Mouse (Mus musculus): ENCODE results near the gene St8sia4.
"Not testable (repeated sequence)": the region's sequence is repeated elsewhere in the genome, so short reads cannot be mapped to it uniquely, and the experiment has no call there.

St8sia4 gene

DNA sequence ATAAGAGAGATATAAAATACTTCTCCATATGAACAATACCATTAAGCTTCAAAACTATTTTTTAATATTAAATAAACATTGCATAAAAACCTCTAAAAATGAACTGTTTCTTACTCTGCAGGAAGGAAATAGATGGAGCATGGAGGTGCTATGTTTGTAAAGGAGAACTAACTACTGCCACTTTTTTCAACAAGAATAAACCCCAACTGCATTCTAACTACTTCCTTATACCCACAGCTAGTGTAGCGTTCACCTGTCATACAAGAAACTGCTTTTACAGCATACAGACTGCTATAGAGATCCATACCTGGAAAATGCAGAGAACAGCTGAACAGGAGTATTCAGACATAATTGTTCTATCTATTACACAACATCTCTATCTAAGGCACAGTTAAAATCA lies 70.5 kb downstream of the St8sia4 start:
- in situ Hi-C loops (cut with MseI, MboI) = no loop called here

GRCm38 (mm10) chr1:95591101-95591500 lies 76.3 kb downstream of the St8sia4 start:
- in situ Hi-C loops (cut with MseI, MboI) = no loop called here

- in situ Hi-C loops (cut with MseI, MboI) = no loop called here
Observed at GRCm38 (mm10) chr1:95590108-95590507, 77.3 kb downstream of the St8sia4 start.

DNA sequence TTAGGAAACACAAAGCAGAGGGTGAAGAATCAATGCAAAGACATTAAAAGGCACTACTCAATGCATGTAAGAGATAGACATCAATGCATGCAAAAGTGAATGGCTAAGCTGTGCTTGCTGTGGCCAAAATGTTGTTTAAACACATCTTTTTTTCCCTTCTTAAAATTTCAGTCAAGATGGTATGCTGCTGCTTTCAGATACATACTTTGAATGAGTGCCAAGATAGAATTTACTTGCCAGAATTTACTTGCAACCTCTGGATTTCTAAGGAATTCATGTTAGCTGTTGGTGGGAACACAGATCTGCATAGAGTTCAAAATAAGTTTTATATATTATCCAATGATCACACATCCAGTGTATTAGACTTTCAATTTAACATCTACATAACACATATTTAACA lies 77.9 kb downstream of the St8sia4 start:
- in situ Hi-C loops (cut with MseI, MboI) = no loop called here

GRCm38 (mm10) chr1:95583310-95583709 lies 84.1 kb downstream of the St8sia4 start:
- in situ Hi-C loops (cut with MseI, MboI) = no loop called here

- in situ Hi-C loops (cut with MseI, MboI) = no loop called here
Observed at GRCm38 (mm10) chr1:95582264-95582663, 85.1 kb downstream of the St8sia4 start.

DNA sequence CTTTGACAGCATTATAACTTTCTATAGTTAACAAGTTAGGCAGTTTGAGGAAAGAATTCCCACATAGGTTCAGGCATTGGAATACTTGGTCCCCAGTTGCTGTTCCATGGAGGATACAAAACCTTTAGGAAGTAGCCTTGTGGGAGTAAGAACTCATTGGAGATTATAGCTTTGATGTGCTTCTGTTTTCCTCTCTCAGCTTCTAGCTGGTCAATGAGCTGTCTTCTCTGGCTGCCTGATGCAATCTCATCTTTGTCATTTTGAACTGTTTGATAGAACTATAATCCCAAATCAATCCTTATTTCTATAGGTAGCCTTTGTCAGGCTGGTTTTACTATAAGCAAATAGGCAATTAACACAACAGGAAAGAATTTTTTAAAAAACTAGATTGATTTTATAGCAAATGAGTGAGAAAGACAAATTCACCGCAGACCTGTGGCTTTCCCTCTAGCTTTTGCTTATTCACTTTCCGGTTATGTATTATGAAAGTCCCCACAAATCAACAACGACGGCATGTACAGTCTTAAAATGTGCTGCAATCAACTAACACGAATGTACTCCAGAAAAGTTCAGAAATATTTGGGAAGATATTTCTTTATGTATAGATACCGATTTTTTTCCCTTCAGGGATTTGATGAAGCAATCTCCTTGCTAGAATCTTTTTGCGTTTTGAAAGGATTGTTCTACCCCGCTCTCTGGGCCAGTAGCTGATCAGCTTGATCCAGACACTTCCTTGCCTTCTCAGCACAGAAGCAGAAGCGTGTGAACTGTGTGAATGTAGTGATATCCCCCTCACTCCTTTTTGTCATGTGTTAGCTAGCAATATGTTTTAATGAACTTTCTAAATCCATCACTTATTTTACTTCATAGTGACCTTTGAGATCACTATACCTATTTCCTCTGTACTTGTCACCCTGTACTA lies 94.5 kb downstream of the St8sia4 start:
- in situ Hi-C loops (cut with MseI, MboI) = no loop called here

- in situ Hi-C loops (cut with MseI, MboI) = no loop called here
Observed at GRCm38 (mm10) chr1:95571106-95571505, 96.3 kb downstream of the St8sia4 start.

DNA sequence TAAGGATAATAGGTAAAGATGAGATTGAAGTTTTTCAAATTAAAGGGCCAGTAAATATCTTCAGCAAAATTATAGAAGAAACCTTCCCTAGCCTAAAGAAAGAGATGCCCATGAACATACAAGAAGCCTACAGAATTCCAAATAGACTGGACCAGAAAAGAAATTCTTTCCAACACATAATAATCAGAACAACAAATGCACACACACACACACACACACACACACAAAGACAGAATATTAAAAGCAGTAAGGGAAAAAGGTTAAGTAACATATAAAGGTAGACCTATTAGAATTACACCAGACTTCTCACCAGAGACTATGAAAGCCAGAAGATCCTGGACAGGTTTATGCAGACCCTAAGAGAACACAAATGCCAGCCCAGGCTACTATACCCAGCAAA lies 112.8 kb downstream of the St8sia4 start:
- in situ Hi-C loops (cut with MseI, MboI) = not testable (repeated sequence)

- in situ Hi-C loops (cut with MseI, MboI) = no loop called here
Observed at GRCm38 (mm10) chr1:95541460-95541859, 125.9 kb downstream of the St8sia4 start.
